Mouse (Mus musculus): ENCODE measurements around the gene Cmss1.
A peak's percentile ranks its signal among the peaks of the same experiment; 100 is the strongest.

Gene Cmss1

DNA sequence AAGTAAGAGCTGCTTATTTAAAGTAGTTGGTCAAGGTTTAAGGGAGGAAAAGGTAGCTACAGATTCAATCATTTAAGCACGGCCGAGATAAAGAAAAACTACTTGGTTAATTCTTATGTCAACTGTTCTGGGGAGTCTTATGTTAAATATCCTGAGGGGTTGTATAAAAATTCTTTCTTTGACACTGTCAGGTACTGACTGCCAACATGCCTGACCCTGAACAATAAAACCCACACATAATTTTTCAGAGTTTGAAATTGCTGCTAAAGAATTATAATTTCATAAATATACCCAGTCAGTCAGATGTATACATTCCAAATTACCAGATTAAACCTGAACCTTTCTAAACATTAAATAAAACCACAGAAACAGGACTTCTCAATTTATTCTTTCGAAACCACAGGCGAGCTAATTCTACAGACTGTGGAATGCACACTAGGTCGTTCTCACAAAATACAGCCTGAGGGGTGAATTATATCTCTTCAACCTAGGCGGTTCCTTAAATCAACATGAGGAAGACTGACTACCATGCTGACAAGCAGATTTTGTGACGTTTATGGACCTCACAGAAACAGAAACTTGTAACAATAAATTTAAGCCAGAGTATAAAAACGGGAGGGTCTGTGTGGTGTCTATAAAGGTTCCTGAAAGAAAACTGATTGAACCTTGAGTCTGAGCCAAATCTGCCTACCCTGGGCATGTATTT is 223.2 kb downstream of the Cmss1 start:
- DNase-seq: no peak

- DNase-seq: no peak
These were observed 227.9 kb downstream of the Cmss1 start for GRCm38 (mm10) chr16:57378631-57379330.

DNA sequence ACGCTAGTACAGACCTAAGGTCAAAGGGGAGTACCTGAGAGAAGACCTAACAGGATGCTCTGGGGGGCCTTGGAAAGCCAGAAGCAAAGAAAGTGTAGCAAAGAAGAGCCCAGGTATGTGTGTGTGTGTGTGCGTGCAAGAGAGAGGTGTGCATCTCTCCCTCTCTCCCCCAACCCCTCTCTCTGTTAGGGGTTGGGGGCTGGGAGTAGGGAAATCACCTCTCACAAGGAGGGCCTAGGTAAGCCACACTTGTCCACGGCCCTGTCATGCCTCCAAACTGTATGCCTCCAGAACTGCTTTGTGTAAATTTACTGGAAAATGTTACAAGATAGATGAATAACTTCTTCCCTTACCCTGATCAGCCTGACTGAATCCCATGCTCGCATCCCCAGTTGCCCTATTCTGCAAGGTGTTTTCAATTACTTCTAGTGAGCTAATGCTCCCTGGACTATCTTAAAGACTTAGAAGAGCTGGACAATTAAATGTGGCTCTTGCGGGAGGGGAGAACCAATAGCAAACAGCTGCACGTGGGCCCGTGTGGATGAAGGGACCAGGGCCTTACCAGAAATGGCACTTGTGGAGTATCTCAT is 231.3 kb downstream of the Cmss1 start:
- DNase-seq: no peak

DNA sequence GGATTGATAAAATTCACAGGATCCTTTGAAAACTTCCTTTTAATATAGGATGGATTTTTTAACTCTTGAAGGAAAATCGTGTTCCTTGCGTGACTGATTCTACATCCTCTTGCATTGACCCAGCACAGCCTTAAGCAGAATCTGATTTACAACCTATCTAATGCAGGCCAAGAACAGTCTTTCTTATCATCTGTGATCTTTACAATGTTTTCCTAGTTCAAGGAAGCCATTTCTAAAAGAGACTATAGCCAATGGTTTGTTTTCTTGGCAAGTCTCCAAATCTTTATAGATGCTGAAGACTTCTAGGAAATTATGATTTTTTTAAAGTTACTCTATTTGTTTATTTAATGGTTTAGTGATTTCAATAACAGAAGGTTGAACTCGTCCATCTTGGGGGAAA is 234.5 kb downstream of the Cmss1 start:
- DNase-seq: no peak

DNA sequence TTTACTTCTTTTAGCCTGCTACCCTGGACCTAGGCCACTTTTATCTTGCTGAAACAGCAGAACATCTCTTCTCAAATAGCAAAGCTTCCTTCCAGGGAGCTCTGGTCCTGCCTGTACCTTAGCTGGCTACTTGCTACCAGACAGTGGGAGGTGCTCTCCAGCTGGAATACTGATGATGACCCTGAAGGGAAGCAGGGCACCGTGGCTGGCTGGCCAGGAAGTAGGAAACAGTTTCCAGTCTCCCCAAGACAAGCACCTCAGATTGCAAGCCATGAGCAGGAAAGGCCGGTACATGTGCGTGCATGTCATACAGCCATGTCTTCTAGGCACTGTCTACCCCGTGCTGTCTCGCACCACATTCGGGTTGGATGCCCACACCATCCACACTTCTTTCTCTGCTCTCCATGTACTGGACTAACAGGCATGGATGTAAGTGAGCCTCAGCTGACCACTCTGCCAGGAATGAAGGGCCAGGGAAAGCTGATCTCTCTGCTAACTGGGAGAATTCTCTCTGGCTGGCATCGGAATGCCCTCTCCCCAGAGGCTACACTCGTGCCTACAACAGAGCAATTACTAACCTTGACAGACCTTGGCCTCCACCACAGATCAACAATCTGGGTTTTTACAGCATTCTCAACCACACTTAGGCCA is 236.7 kb downstream of the Cmss1 start:
- DNase-seq: no peak

GRCm38 (mm10) chr16:57366941-57367694 is 239.5 kb downstream of the Cmss1 start:
- no peak for DNase-seq

GRCm38 (mm10) chr16:57366141-57366540 is 240.5 kb downstream of the Cmss1 start:
- DNase-seq: no peak

DNA sequence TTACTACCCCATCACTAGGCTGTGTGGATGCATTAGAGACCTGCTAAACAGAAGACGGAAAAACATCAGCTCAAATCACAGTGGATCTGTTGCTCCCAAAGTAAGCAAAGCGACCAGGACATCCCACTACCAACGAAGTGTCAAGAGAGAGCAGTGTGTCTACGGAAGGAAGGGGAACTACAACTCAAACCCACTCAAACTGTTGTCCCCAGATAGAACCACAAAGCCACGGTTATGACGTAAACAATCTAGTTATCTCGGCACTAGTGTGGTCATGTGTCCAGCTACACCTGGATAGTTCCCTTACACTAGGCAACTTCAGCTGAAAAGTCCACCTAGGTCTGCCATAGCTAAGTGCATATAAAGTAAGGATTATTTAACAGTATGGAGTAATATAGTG is 242.2 kb downstream of the Cmss1 start:
- no peak for DNase-seq

DNA sequence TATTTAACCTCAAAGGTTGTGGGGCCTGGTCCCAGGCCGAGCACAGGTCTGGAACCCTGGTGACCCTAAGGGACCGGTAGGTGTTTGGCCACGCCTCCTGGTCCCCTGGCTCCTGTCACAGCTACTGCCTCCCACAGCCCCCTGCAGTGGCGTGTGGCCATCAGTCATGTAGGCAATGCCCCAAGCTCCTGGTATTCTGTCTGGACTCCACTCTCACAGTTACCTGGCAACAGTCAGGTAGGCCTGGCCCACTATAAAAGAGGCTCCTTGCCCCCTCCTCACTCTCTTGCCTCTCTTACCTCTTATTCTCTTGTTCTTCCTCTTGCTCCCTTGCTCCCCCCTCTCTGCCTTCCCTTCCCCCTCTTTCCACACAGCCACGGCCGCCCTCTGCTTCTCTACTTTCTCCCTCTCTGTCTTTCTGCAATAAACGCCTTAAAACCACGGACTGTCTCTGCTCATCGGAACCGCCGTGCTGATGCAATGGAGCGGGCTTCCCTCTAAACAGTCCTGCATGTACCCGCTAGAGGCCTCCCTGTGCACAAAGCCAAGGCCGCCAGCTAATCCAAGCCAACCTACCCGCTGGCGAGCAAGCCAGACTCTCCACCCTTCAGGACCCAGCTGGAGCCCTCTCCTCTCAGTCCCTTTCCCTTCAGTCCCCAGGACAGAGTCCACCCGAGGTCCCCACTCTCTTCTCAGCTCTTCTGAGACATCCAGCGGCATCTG is 243.8 kb downstream of the Cmss1 start:
- DNase-seq: peak; percentile 33

DNA sequence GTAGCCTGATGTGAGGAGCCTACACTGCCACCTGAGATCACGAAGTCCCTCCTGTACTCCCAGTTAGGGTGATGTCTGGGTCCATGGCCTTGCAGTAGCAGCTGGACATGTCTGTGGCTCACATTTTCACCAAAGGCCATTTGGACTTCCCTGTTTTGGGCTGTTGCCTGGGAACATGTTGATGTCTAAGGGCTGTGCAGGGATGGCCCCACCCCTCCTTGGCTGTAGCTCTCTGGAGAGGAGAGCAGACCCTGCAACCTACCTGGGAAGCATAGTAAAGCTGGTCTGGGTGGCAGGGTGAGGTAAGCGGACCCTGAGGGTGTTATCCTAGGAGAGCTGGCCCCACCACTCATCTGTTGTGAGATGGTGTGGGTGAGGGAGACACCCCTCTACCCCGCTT is 245.9 kb downstream of the Cmss1 start:
- DNase-seq: no peak

DNA sequence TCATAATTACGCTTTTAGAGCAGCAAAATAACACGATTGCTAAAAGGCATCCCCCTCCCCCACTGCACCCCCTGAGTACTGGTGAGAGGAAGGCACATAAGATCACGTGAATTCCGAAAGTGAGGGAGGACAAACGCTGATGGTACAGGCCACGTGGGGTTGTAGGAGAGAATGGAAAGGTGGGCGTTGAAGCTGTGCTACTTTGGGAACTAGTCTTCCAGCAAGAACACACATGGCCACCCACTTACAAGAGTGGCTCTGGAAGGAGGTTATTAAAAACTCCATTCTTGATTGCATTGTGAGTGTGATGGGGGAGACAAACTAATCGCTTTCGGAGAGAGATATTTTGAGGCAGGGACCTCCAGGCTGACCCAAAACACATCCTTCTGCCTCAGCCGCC is 247.4 kb downstream of the Cmss1 start:
- DNase-seq: no peak

GRCm38 (mm10) chr16:57357011-57357410 is 249.7 kb downstream of the Cmss1 start:
- no peak for DNase-seq

- DNase-seq: no peak
These were observed 250.2 kb downstream of the Cmss1 start for GRCm38 (mm10) chr16:57356454-57356853.

- no peak for DNase-seq
These were observed 252.7 kb downstream of the Cmss1 start for GRCm38 (mm10) chr16:57353932-57354331.

DNA sequence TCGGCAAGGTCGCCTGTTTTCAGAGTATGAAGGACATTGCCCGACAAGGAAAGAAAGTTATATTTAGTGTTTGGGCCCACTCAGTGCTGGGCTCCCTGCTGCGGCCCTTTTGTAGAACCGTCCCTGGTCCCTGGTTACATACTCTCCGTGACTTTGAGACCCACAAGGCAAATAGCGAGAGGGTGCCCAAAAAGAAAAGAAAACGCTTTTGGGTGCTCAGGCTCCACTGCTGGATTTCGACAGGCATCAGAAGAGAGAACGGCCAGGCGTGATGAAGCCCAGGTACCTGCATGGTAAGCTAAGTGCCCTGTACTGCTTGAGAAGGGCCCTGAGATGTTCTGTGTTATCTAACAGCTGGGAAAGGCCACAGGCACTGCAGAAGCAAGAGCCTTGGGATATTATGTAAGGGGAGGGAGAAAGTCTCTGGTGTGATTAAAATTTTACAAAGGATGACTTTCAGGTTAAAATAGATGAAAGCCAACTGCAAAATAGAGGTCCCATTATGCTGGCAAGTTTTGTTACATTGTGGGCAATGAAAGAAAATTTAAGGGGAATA is 253.4 kb downstream of the Cmss1 start:
- no peak for DNase-seq

GRCm38 (mm10) chr16:57352751-57353150 is 253.9 kb downstream of the Cmss1 start, which contains the start of gene Filip1l:
Filip1l (plus strand) TSS chr16:57353093.
- no peak for DNase-seq

GRCm38 (mm10) chr16:57349689-57350088 is 257.0 kb downstream of the Cmss1 start:
- DNase-seq: no peak

DNA sequence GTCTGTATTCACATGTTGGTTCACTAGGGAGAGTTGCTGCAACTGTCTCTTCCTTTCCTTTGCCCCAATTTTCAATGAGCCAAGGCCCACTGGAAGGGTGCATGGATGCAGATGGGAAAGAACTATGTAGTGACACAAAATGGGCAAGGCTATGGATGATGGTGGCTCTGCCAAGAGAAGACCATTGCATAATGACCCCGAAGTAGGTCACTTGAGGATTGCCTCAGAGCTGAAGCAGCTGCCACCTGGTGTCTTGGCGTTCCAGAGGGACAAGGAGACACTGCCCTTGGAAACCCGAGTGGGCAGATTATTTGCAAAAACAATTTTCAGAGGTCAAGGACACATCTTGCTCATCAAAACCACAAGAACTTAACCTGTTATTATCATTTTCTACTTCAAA is 257.6 kb downstream of the Cmss1 start:
- DNase-seq: no peak

GRCm38 (mm10) chr16:57346258-57346657 is 260.4 kb downstream of the Cmss1 start:
- no peak for DNase-seq

DNA sequence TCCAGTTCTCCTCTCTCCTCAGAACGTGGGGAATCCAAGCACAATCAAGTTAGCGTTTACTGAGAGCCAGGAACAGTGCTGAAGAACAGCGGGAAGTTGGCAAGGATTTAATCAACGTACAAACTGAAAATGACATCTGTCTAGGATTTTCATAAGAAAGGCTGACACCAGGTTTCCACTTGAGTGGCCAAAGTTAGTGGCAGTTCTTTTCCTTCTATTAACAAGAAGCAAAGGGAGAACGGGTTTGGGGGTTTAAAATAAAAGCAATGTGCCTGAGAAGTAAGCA is 266.1 kb downstream of the Cmss1 start:
- DNase-seq: no peak

GRCm38 (mm10) chr16:57339765-57340612 is 266.7 kb downstream of the Cmss1 start:
- no peak for DNase-seq

All from liver (tissue).